Mouse (Mus musculus) intestine, embryonic 16.5 days (tissue): Measurements from ENCODE around the gene Spon1. TPM values are rescaled to one million over a fixed set of nuclear protein-coding genes. Genes with fewer than 3 reads are reported as not detected.

Source experiments
- ATAC-seq: fragments of 200-750 bp; cut with Nextera tagmentation; 2 replicates; pipeline ENCODE4 v1.8.0; 2017; ENCODE audit warnings: moderate TSS enrichment, moderate library complexity
- H3K27ac ChIP-seq: fragments of 300-500 bp; sonication (generic); 2 replicates; pipeline ENCODE4 v1.5.1; 2014; ENCODE audit warnings: mild to moderate bottlenecking, low read length
- H3K27me3 ChIP-seq: fragments of 300-500 bp; sonication (generic); replicated peaks from 2 replicates; pipeline ENCODE4 v1.6.1; 2014; ENCODE audit warnings: low read length, control low read depth, mixed read lengths; ENCODE audit not compliant: control insufficient read depth, insufficient read depth
- H3K36me3 ChIP-seq: fragments of 300-500 bp; sonication (generic); 2 replicates; pipeline ENCODE4 v1.6.1; 2014; ENCODE audit warnings: low read length, control low read depth; ENCODE audit not compliant: control insufficient read depth, insufficient read depth
- H3K4me1 ChIP-seq: fragments of 300-500 bp; sonication (generic); 2 replicates; pipeline ENCODE4 v1.6.1; 2014; ENCODE audit warnings: low read length, control low read depth, mixed read lengths; ENCODE audit not compliant: control insufficient read depth, insufficient read depth
- H3K4me2 ChIP-seq: fragments of 300-500 bp; sonication (generic); 2 replicates; pipeline ENCODE4 v1.6.1; 2014; ENCODE audit warnings: low read depth, low read length, control low read depth
- H3K4me3 ChIP-seq: fragments of 300-500 bp; sonication (generic); 2 replicates; pipeline ENCODE4 v1.5.1; 2014; ENCODE audit warnings: mild to moderate bottlenecking, low read length
- H3K9ac ChIP-seq: fragments of 300-500 bp; sonication (generic); 2 replicates; pipeline ENCODE4 v1.6.1; 2014; ENCODE audit warnings: low read depth, low read length
- H3K9me3 ChIP-seq: fragments of 300-500 bp; sonication (generic); 2 replicates; pipeline ENCODE4 v1.6.1; 2016; ENCODE audit warnings: low read length, control low read depth; ENCODE audit not compliant: control insufficient read depth
- WGBS: fragments of 180-500 bp; shearing (Covaris S2); extraction: QIAGEN DNeasy Blood & Tissue Kit; methylation state at CpG from one replicate; pipeline ENCODE4 v1.1.7; 2014; 5-methylcytosine and 5-hydroxymethylcytosine counted together
- polyA plus RNA-seq: library from polyadenylated mRNA; unstranded; fragments of >200 nt; fragmentation: Nextera tagmentation; extraction: Ambion mirVana; gene quantifications from 2 replicates; pipeline ENCODE4 v1.2.1, GENCODE M21; 2015

The Spon1 gene
- polyA plus RNA-seq, 1 experiment from 2014 or later, result 8.9 TPM

- no peak overlapping the region for H3K9ac ChIP-seq
- H3K27me3 ChIP-seq, result no peaks in the 10 kb centered on the region
- no peak overlapping the region for H3K4me2 ChIP-seq
- ATAC-seq, result no peak
- no peaks in the 10 kb centered on the region for H3K9me3 ChIP-seq
- WGBS, result 74% methylated on average over 8 of the region's 8 CpGs
- H3K27ac ChIP-seq, result no peak overlapping the region
- no peaks in the 10 kb centered on the region for H3K4me1 ChIP-seq
- H3K4me3 ChIP-seq, result no peak overlapping the region
- no peaks in the 10 kb centered on the region for H3K36me3 ChIP-seq
Measured at GRCm38 (mm10) chr7:114016001-114016949, 250.5 kb downstream of the Spon1 start.

- Histone ChIP-seq H3K27me3 (no peaks in the 10 kb centered on the region), H3K36me3 (no peaks in the 10 kb centered on the region), H3K4me1 (no peaks in the 10 kb centered on the region), H3K9me3 (no peaks in the 10 kb centered on the region), H3K4me3 (no peak overlapping the region), H3K27ac (no peak overlapping the region), H3K4me2 (no peak overlapping the region), H3K9ac (no peak overlapping the region)
- 66% methylated on average over 3 of the region's 3 CpGs for WGBS
- 0 out of 2 replicates have a peak, but pooled peaks have one; percentile 9 for ATAC-seq
Measured at GRCm38 (mm10) chr7:114018861-114019260, 253.1 kb downstream of the Spon1 start.

- no peaks in the 10 kb centered on the region for H3K9me3 ChIP-seq
- no peak overlapping the region for H3K27ac ChIP-seq
- no peaks in the 10 kb centered on the region for H3K27me3 ChIP-seq
- ATAC-seq, result peak; percentile 31; the same call in 1 of the 2 replicates
- WGBS, result 7% methylated on average over 11 of the region's 11 CpGs
- peak overlapping the region; percentile 62 for H3K4me3 ChIP-seq
- no peaks in the 10 kb centered on the region for H3K4me1 ChIP-seq
- no peaks in the 10 kb centered on the region for H3K36me3 ChIP-seq
- peak overlapping the region; percentile 59 for H3K4me2 ChIP-seq
- peak overlapping the region; percentile 71 for H3K9ac ChIP-seq
Measured at GRCm38 (mm10) chr7:114020057-114020703, 254.4 kb downstream of the Spon1 start.

- H3K9me3 ChIP-seq, result no peaks in the 10 kb centered on the region
- H3K4me2 ChIP-seq, result peak overlapping the region; percentile 59
- H3K27ac ChIP-seq, result no peak overlapping the region
- ATAC-seq, result peak; percentile 67
- 1% methylated on average over 11 of the region's 11 CpGs for WGBS
- H3K4me3 ChIP-seq, result peak overlapping the region; percentile 62
- H3K4me1 ChIP-seq, result no peaks in the 10 kb centered on the region
- no peaks in the 10 kb centered on the region for H3K36me3 ChIP-seq
- H3K9ac ChIP-seq, result peak overlapping the region; percentile 71
- H3K27me3 ChIP-seq, result no peaks in the 10 kb centered on the region
Measured at GRCm38 (mm10) chr7:114020704-114021093, 254.9 kb downstream of the Spon1 start.

- no peak for ATAC-seq
- no peak overlapping the region for H3K4me2 ChIP-seq
- H3K4me3 ChIP-seq, result no peak overlapping the region
- H3K36me3 ChIP-seq, result no peaks in the 10 kb centered on the region
- no peaks in the 10 kb centered on the region for H3K27me3 ChIP-seq
- H3K4me1 ChIP-seq, result no peaks in the 10 kb centered on the region
- no peaks in the 10 kb centered on the region for H3K9me3 ChIP-seq
- H3K9ac ChIP-seq, result no peak overlapping the region
- 92% methylated on average over 8 of the region's 8 CpGs for WGBS
- no peak overlapping the region for H3K27ac ChIP-seq
Measured at GRCm38 (mm10) chr7:114026923-114027322, 261.1 kb downstream of the Spon1 start.

GRCm38 (mm10) chr7:114027406-114027805 lies 261.6 kb downstream of the Spon1 start:
- H3K9ac ChIP-seq, result no peak overlapping the region
- ATAC-seq, result no peak
- no peaks in the 10 kb centered on the region for H3K9me3 ChIP-seq
- H3K27me3 ChIP-seq, result no peaks in the 10 kb centered on the region
- no peaks in the 10 kb centered on the region for H3K36me3 ChIP-seq
- no peak overlapping the region for H3K27ac ChIP-seq
- no peak overlapping the region for H3K4me3 ChIP-seq
- no peaks in the 10 kb centered on the region for H3K4me1 ChIP-seq
- 73% methylated on average over 3 of the region's 3 CpGs for whole genome bisulfite sequencing
- H3K4me2 ChIP-seq, result no peak overlapping the region

- Histone ChIP-seq H3K4me1 (no peaks in the 10 kb centered on the region), H3K4me2 (no peak overlapping the region), H3K4me3 (no peak overlapping the region), H3K9me3 (no peaks in the 10 kb centered on the region), H3K27me3 (no peaks in the 10 kb centered on the region), H3K27ac (no peak overlapping the region), H3K9ac (no peak overlapping the region), H3K36me3 (no peaks in the 10 kb centered on the region)
- no peak for ATAC-seq
- WGBS, result 83% methylated on average over 5 of the region's 5 CpGs
Measured at GRCm38 (mm10) chr7:114028828-114029227, 263.0 kb downstream of the Spon1 start.

GRCm38 (mm10) chr7:114029596-114029995 lies 263.8 kb downstream of the Spon1 start:
- no peak overlapping the region for H3K4me3 ChIP-seq
- H3K4me2 ChIP-seq, result no peak overlapping the region
- no peaks in the 10 kb centered on the region for H3K9me3 ChIP-seq
- no peaks in the 10 kb centered on the region for H3K36me3 ChIP-seq
- no peak overlapping the region for H3K27ac ChIP-seq
- no peaks in the 10 kb centered on the region for H3K27me3 ChIP-seq
- ATAC-seq, result no peak
- 69% methylated on average over 6 of the region's 6 CpGs for WGBS
- H3K9ac ChIP-seq, result no peak overlapping the region
- H3K4me1 ChIP-seq, result no peaks in the 10 kb centered on the region

GRCm38 (mm10) chr7:114037237-114037636 lies 271.4 kb downstream of the Spon1 start:
- Histone ChIP-seq H3K27me3 (no peaks in the 10 kb centered on the region), H3K9ac (no peak overlapping the region), H3K36me3 (no peaks in the 10 kb centered on the region), H3K27ac (no peak overlapping the region), H3K4me3 (no peak overlapping the region), H3K4me1 (0 out of 2 replicates have a peak, but pooled peaks cover 2% of the 10 kb centered on the region), H3K9me3 (no peaks in the 10 kb centered on the region), H3K4me2 (no peak overlapping the region)
- ATAC-seq, result no peak
- WGBS, result 81% methylated on average over 4 of the region's 4 CpGs
